In the genomic region with DNA sequence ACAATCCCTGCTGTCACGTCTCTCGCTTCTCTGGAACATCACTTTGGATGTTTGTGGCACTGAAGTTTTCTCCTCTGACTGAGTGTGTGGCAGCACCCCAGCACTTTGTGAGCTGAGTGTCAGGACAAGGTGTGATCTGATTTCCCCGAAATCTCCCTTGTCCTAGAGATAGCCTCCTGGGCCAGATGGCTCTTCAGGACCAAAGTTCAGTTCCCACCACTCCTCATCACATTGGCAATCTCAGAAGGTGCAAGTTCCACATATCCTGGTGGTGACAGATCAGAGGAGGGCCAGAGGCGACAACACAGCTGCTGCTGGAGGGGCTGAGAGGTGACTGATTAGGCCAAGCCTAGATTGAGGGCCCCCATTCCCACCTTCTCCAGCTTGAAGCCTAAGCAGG, we compare ENCODE assay signal across 24 mouse cellular contexts.
"Had no signal": no experiment of that assay in that cellular context is flagged by ENCODE, and none has a peak within 500 bp of the region (broad histone marks: within the 10 kb centered on the region; RNA-seq: fewer than 3 reads in every experiment).

No protein-coding gene starts in this region.

- H3K36me3 ChIP-seq: limb, embryonic 10.5 days; limb, embryonic 13.5 days; liver, embryonic 12.5 days; liver, embryonic 15.5 days; lung, embryonic 15.5 days; midbrain, embryonic 10.5 days; midbrain, embryonic 13.5 days; neural tube, embryonic 13.5 days; stomach, embryonic 15.5 days had no signal

- H3K4me2 ChIP-seq: limb, embryonic 13.5 days; liver, embryonic 12.5 days; liver, embryonic 15.5 days; lung, embryonic 15.5 days; midbrain, embryonic 13.5 days; neural tube, embryonic 13.5 days; stomach, embryonic 15.5 days had no signal

- H3K4me3 ChIP-seq: layer of hippocampus, adult 2 months; limb, embryonic 10.5 days; limb, embryonic 13.5 days; liver, embryonic 12.5 days; liver, embryonic 15.5 days; lung, embryonic 15.5 days; megakaryocyte, embryonic 14.5 days; midbrain, embryonic 10.5 days; midbrain, embryonic 13.5 days; myocyte; neural tube, embryonic 13.5 days; stomach, embryonic 15.5 days had no signal

- H3K27ac ChIP-seq: kidney, postnatal 0 days; layer of hippocampus, adult 2 months; limb, embryonic 10.5 days; limb, embryonic 13.5 days; liver, embryonic 12.5 days; liver, embryonic 15.5 days; lung, embryonic 15.5 days; midbrain, embryonic 10.5 days; midbrain, embryonic 13.5 days; neural tube, embryonic 13.5 days; stomach, embryonic 15.5 days had no signal

- ATAC-seq: liver, embryonic 12.5 days; midbrain, embryonic 13.5 days; midbrain, embryonic 16.5 days had no signal

- H3K27me3 ChIP-seq: liver, embryonic 12.5 days; liver, embryonic 15.5 days; lung, embryonic 15.5 days; megakaryocyte, embryonic 14.5 days; midbrain, embryonic 13.5 days; neural tube, embryonic 13.5 days; stomach, embryonic 15.5 days had no signal

- H3K4me1 ChIP-seq: liver, embryonic 12.5 days; liver, embryonic 15.5 days; megakaryocyte, embryonic 14.5 days; midbrain, embryonic 10.5 days; midbrain, embryonic 13.5 days; neural tube, embryonic 13.5 days; stomach, embryonic 15.5 days had no signal

- H3K9ac ChIP-seq: limb, embryonic 13.5 days; liver, embryonic 12.5 days; liver, embryonic 15.5 days; lung, embryonic 15.5 days; midbrain, embryonic 13.5 days; neural tube, embryonic 13.5 days; stomach, embryonic 15.5 days had no signal

- H3K9me3 ChIP-seq: limb, embryonic 10.5 days; limb, embryonic 13.5 days; liver, embryonic 12.5 days; liver, embryonic 15.5 days; lung, embryonic 15.5 days; midbrain, embryonic 10.5 days; midbrain, embryonic 13.5 days; neural tube, embryonic 13.5 days; stomach, embryonic 15.5 days had no signal

- DNase-seq: kidney, postnatal 25 days; layer of hippocampus, adult 9-11 months; liver; lung, adult 18-20 months; lung, postnatal 10 days; lung, postnatal 36 days; retina, postnatal 1 day; right cerebral cortex, postnatal 25 days; spleen, adult 18-20 months; thymus, postnatal 25 days had no signal
